Comparison of ENCODE assay signal across 8 mouse cellular contexts in genomic region chr15:12321091-12321787, GRCm38 (mm10). TPM values are rescaled to one million over a fixed set of nuclear protein-coding genes. Genes with fewer than 3 reads are reported as not detected.
DNase-seq lines count a peak whose midpoint lies in the region; ATAC-seq and TF ChIP-seq lines count a peak whose summit lies in the region.

Gene Golph3, plus strand, starts transcription at chr15:12321450.

- intact Hi-C loops in heart, adult 2 months (cut with DNase I), result loop anchor here (5.0 kb wide), 1 partner anchor 124 kb away; no protein-coding TSS in a partner anchor

- H3K27me3 ChIP-seq in embryonic facial prominence, embryonic 13.5 days, result peaks cover 12% of the 10 kb centered on the region
- no peaks in the 10 kb centered on the region for H3K27me3 ChIP-seq in heart, adult 2 months (ENCODE audit: control insufficient read depth, insufficient read depth, low read length)
- peaks cover 4% of the 10 kb centered on the region; the same call in 1 of the 2 replicates for H3K27me3 ChIP-seq in limb, embryonic 13.5 days
- peaks cover 3% of the 10 kb centered on the region; the same call in 1 of the 2 replicates for H3K27me3 ChIP-seq in midbrain, embryonic 16.5 days (ENCODE audit: control insufficient read depth, insufficient read depth, low read depth, low read length)

- peak within 1 kb of the TSS; percentile 99 for H3K4me3 ChIP-seq in embryonic facial prominence, embryonic 13.5 days
- H3K4me3 ChIP-seq in heart, adult 2 months, result peak within 1 kb of the TSS; percentile 96
- H3K4me3 ChIP-seq in limb, embryonic 13.5 days, result peak within 1 kb of the TSS; percentile 100
- H3K4me3 ChIP-seq in midbrain, embryonic 16.5 days (ENCODE audit: low read depth, low read length), result peak within 1 kb of the TSS; percentile 78

- peaks cover 10% of the 10 kb centered on the region for H3K79me2 ChIP-seq in heart, adult 2 months (replicated peaks; ENCODE audit: control insufficient read depth, insufficient read depth, low read length)

- DNase-seq in 3134 (ENCODE audit: extremely low read depth, insufficient read length, low spot score), result peak; percentile 93
- DNase-seq in adrenal gland, postnatal 36 days, result peak; percentile 96 to 98
- DNase-seq in heart, adult 2 months, result peak; percentile 97
- peak; percentile 93 to 96 for DNase-seq in kidney, adult 8-10 months
- peak; percentile 95 to 98 for DNase-seq in spleen, postnatal 10 days (ENCODE audit: low spot score in 2 of 2)

- peaks cover 5% of the 10 kb centered on the region for H3K36me3 ChIP-seq in embryonic facial prominence, embryonic 13.5 days
- peaks cover 14% of the 10 kb centered on the region for H3K36me3 ChIP-seq in heart, adult 2 months (ENCODE audit: control insufficient read depth, insufficient read depth, low read length)
- H3K36me3 ChIP-seq in limb, embryonic 13.5 days, result peaks cover 5% of the 10 kb centered on the region; the same call in 1 of the 2 replicates
- H3K36me3 ChIP-seq in midbrain, embryonic 16.5 days (ENCODE audit: control insufficient read depth, insufficient read depth, low read length), result peaks cover 3% of the 10 kb centered on the region; the same call in 1 of the 2 replicates

- peaks cover 15% of the 10 kb centered on the region for H3K4me1 ChIP-seq in embryonic facial prominence, embryonic 13.5 days
- peaks cover 10% of the 10 kb centered on the region for H3K4me1 ChIP-seq in heart, adult 2 months (ENCODE audit: control insufficient read depth, insufficient read depth, low read length)
- peaks cover 19% of the 10 kb centered on the region for H3K4me1 ChIP-seq in limb, embryonic 13.5 days
- H3K4me1 ChIP-seq in midbrain, embryonic 16.5 days (ENCODE audit: control insufficient read depth, insufficient read depth, low read length), result peaks cover 24% of the 10 kb centered on the region

- TF ChIP-seq EP300 in heart, adult 2 months (IDR thresholded peaks at IDR 0.05; ENCODE audit: insufficient read depth, low read depth, low read length), result no peak

- H3K4me2 ChIP-seq in embryonic facial prominence, embryonic 13.5 days, result peak within 1 kb of the TSS; percentile 81
- peak within 1 kb of the TSS; percentile 65 for H3K4me2 ChIP-seq in limb, embryonic 13.5 days (replicated peaks)
- H3K4me2 ChIP-seq in midbrain, embryonic 16.5 days (ENCODE audit: low read length), result peak within 1 kb of the TSS; percentile 80

- H3K9ac ChIP-seq in embryonic facial prominence, embryonic 13.5 days, result peak within 1 kb of the TSS; percentile 99
- peak within 1 kb of the TSS; percentile 100 for H3K9ac ChIP-seq in heart, adult 2 months (ENCODE audit: low read depth, low read length)
- H3K9ac ChIP-seq in limb, embryonic 13.5 days, result peak within 1 kb of the TSS; percentile 99
- H3K9ac ChIP-seq in midbrain, embryonic 16.5 days (ENCODE audit: low read depth, low read length), result peak within 1 kb of the TSS; percentile 99

- ATAC-seq in embryonic facial prominence, embryonic 13.5 days (ENCODE audit: insufficient number of reproducible peaks, insufficient read depth, low FRiP score, low TSS enrichment, low read depth), result peak; percentile 93
- ATAC-seq in limb, embryonic 13.5 days (ENCODE audit: low FRiP score, low read depth), result peak; percentile 95
- peak; percentile 97 for ATAC-seq in midbrain, embryonic 16.5 days

- peak; percentile 81 for TF ChIP-seq POLR2A in heart, adult 2 months (IDR thresholded peaks at IDR 0.05; ENCODE audit: insufficient read depth, low read depth, low read length)

- no peaks in the 10 kb centered on the region for H3K9me3 ChIP-seq in embryonic facial prominence, embryonic 13.5 days
- H3K9me3 ChIP-seq in limb, embryonic 13.5 days, result no peaks in the 10 kb centered on the region
- no peaks in the 10 kb centered on the region for H3K9me3 ChIP-seq in midbrain, embryonic 16.5 days (replicated peaks; ENCODE audit: control insufficient read depth, low read length, poor library complexity, severe bottlenecking)

- under 1% methylated on average over 73 of the region's 74 CpGs for WGBS in embryonic facial prominence, embryonic 13.5 days
- under 1% methylated on average over 73 of the region's 74 CpGs for WGBS in heart, adult 2 months
- under 1% methylated on average over 61 of the region's 74 CpGs for WGBS in limb, embryonic 13.5 days
- under 1% methylated on average over 72 of the region's 74 CpGs for WGBS in midbrain, embryonic 16.5 days

- peak within 1 kb of the TSS; percentile 94 for H3K27ac ChIP-seq in embryonic facial prominence, embryonic 13.5 days
- peak within 1 kb of the TSS; percentile 99 for H3K27ac ChIP-seq in heart, adult 2 months
- H3K27ac ChIP-seq in limb, embryonic 13.5 days, result peak within 1 kb of the TSS; percentile 93
- peak within 1 kb of the TSS; percentile 89 for H3K27ac ChIP-seq in midbrain, embryonic 16.5 days (ENCODE audit: low read length)

- no peak for TF ChIP-seq CTCF in heart, adult 2 months (IDR thresholded peaks at IDR 0.05)

RNA-seq across cellular contexts. Expression of gene Golph3, which starts in this region (rescaled TPM):
- total RNA-seq in adrenal gland, postnatal 36 days (2021), result 100 to 1,000 TPM; 138 to 153 TPM
- polyA plus RNA-seq in embryonic facial prominence, embryonic 13.5 days (2015; fragmentation: Nextera tagmentation; extraction: Ambion mirVana), result 89.9 and 98.2 TPM in 2 replicates
- total RNA-seq in heart, adult 2 months (2021), result 10 to 100 TPM; 84.4 to 88.3 TPM
- polyA plus RNA-seq in heart, adult 2 months (2012; rRNA removed), result 48.5 and 89.4 TPM in 2 replicates
- polyA plus RNA-seq in limb, embryonic 13.5 days (2015; fragmentation: Nextera tagmentation; extraction: Ambion mirVana), result 84.1 and 91.9 TPM in 2 replicates
- 61.6 and 61.7 TPM in 2 replicates for polyA plus RNA-seq in midbrain, embryonic 16.5 days (2015; fragmentation: Nextera tagmentation; extraction: Ambion mirVana)

Comparison
In these comparisons a context has a peak if more than half of its experiments do, and no peak if none do; other contexts are left out.
1. Peak in every context shown above with its lines: DNase-seq, ATAC-seq, H3K4me3 ChIP-seq and H3K27ac ChIP-seq.